Comparison of ENCODE assay signal across 8 mouse cellular contexts in the genomic region with DNA sequence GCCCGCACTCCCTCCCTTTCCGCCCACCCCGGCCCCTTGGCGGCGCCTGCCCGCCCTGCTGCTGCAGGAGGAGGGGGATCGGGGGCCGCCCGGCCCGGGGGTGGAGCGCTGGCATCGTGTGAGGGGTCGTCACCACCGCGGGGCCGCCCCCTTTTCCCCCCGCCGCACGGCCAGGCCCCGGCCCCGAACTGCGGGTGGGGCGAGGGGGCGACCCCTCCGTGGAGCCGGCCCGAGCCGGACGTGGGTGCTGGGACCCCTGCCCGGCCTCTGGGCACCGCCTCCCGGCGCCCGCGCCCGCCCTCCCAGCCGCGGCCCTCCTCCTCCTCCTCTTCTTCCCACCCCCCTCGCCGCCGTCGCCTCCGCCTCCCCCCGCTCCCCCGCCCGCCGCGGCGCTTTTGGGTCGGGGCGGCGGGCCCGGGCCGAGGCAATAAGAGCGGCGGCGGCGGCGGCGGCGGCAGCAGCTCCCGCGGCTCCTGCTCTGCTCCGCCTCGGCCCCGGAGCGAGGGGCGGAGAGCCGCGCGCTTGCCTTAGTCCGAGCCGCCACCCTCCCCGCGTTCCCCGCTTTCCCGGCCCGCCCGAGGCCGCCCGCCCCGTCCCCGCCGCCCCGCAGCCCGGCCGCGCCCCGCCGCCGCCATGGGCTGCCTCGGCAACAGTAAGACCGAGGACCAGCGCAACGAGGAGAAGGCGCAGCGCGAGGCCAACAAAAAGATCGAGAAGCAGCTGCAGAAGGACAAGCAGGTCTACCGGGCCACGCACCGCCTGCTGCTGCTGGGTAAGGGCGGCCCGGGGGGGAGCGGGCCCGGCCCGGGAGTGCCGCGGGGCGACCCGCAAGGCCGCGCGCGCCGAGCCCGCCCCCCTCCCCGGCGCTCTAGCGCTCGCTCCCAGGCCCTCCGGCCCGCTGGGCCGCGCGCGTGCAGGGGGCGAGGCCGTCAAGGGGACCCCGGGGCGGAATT. TPM values are rescaled to one million over a fixed set of nuclear protein-coding genes. Genes with fewer than 3 reads are reported as not detected.
A peak's percentile ranks its signal among the peaks of the same experiment; 100 is the strongest.
DNase-seq lines count a peak whose midpoint lies in the region; ATAC-seq and TF ChIP-seq lines count a peak whose summit lies in the region.

No protein-coding gene starts in this region.

- H3K4me2 ChIP-seq in heart, embryonic 11.5 days = peak overlapping the region; percentile 82
- H3K4me2 ChIP-seq in kidney, embryonic 16.5 days (replicated peaks; ENCODE audit: low read depth, low read length) = peak overlapping the region; percentile 60
- H3K4me2 ChIP-seq in liver, embryonic 14.5 days (ENCODE audit: low read depth) = peak overlapping the region; percentile 98
- H3K4me2 ChIP-seq in neural tube, embryonic 13.5 days = peak overlapping the region; percentile 71

- DNase-seq in A20 (ENCODE audit: low read depth, low spot score) = peak; percentile 90
- peak in 1 of 3 experiments; percentile 40 for DNase-seq in liver, embryonic 14.5 days (ENCODE audit: low read depth in 3 of 3, low spot score in 3 of 3)

- no peak for TF ChIP-seq CTCF in bone marrow, adult 2 months (IDR thresholded peaks at IDR 0.05; ENCODE audit: control insufficient read depth, insufficient read depth, low read length)
- no peak for TF ChIP-seq CTCF in embryonic fibroblast, embryonic 13.5 days (IDR thresholded peaks at IDR 0.05; ENCODE audit: borderline replicate concordance, insufficient read depth, low read length)
- no peak for TF ChIP-seq CTCF in liver, embryonic 14.5 days (IDR thresholded peaks at IDR 0.05; ENCODE audit: low read depth)
- no peak for TF ChIP-seq CTCF in testis, adult 2 months (IDR thresholded peaks at IDR 0.05; ENCODE audit: control insufficient read depth, insufficient read depth, insufficient replicate concordance, low read depth, low read length)

- peak; percentile 39; the same call in 1 of the 2 replicates for TF ChIP-seq POLR2A in bone marrow, adult 2 months (IDR thresholded peaks at IDR 0.05; ENCODE audit: borderline replicate concordance, control insufficient read depth, low read depth, low read length)
- peak; percentile 80 for TF ChIP-seq POLR2A in embryonic fibroblast, embryonic 13.5 days (IDR thresholded peaks at IDR 0.05; ENCODE audit: low read depth, low read length)
- TF ChIP-seq POLR2A in testis, adult 2 months (IDR thresholded peaks at IDR 0.05; ENCODE audit: control insufficient read depth, low read depth, low read length) = peak; percentile 32; the same call in 1 of the 2 replicates

- no peaks in the 10 kb centered on the region for H3K27me3 ChIP-seq in heart, embryonic 11.5 days (ENCODE audit: control insufficient read depth, insufficient read depth, low read length)
- H3K27me3 ChIP-seq in kidney, embryonic 16.5 days (ENCODE audit: insufficient read depth, low read length) = no peaks in the 10 kb centered on the region
- no peaks in the 10 kb centered on the region for H3K27me3 ChIP-seq in liver, embryonic 14.5 days (ENCODE audit: control insufficient read depth, insufficient read depth, low read length)
- H3K27me3 ChIP-seq in neural tube, embryonic 13.5 days = no peaks in the 10 kb centered on the region
- H3K27me3 ChIP-seq in testis, adult 2 months (ENCODE audit: control insufficient read depth, insufficient read depth, low read length) = no peaks in the 10 kb centered on the region; the same call in 1 of the 2 replicates

- H3K4me3 ChIP-seq in bone marrow, adult 2 months (replicated peaks; ENCODE audit: control insufficient read depth, low read depth, low read length) = peak overlapping the region; percentile 100
- peak overlapping the region; percentile 95 for H3K4me3 ChIP-seq in embryonic fibroblast, embryonic 13.5 days (ENCODE audit: insufficient read depth, low read length)
- H3K4me3 ChIP-seq in heart, embryonic 11.5 days (ENCODE audit: low read depth, low read length) = peak overlapping the region; percentile 97
- H3K4me3 ChIP-seq in kidney, embryonic 16.5 days (ENCODE audit: low read length) = peak overlapping the region; percentile 99
- peak overlapping the region; percentile 68 to 91 for H3K4me3 ChIP-seq in liver, embryonic 14.5 days (ENCODE audit: insufficient read depth in 1 of 2, low read depth in 2 of 2, low read length in 2 of 2)
- H3K4me3 ChIP-seq in neural tube, embryonic 13.5 days = peak overlapping the region; percentile 98
- H3K4me3 ChIP-seq in testis, adult 2 months (ENCODE audit: control insufficient read depth, low read depth, low read length) = peak overlapping the region; percentile 95

- H3K4me1 ChIP-seq in bone marrow, adult 2 months (ENCODE audit: control insufficient read depth, insufficient read depth, low read length) = peaks cover 2% of the 10 kb centered on the region
- peaks cover 5% of the 10 kb centered on the region for H3K4me1 ChIP-seq in embryonic fibroblast, embryonic 13.5 days (ENCODE audit: control insufficient read depth, insufficient read depth, low read length)
- H3K4me1 ChIP-seq in heart, embryonic 11.5 days (ENCODE audit: control insufficient read depth, insufficient read depth, low read length) = peaks cover 35% of the 10 kb centered on the region
- H3K4me1 ChIP-seq in kidney, embryonic 16.5 days (ENCODE audit: insufficient read depth, low read length) = peaks cover 44% of the 10 kb centered on the region
- peaks cover 21% of the 10 kb centered on the region in 2 experiments for H3K4me1 ChIP-seq in liver, embryonic 14.5 days (replicated peaks; ENCODE audit: control insufficient read depth in 2 of 2, insufficient read depth in 2 of 2, low read length in 1 of 2)
- peaks cover 55% of the 10 kb centered on the region for H3K4me1 ChIP-seq in neural tube, embryonic 13.5 days (replicated peaks)
- H3K4me1 ChIP-seq in testis, adult 2 months (ENCODE audit: control insufficient read depth, insufficient read depth, low read length) = peaks cover 15% of the 10 kb centered on the region

- peak overlapping the region; percentile 98 for H3K27ac ChIP-seq in bone marrow, adult 2 months (ENCODE audit: control insufficient read depth, insufficient read depth, low read depth, low read length, poor library complexity)
- peak overlapping the region; percentile 98 for H3K27ac ChIP-seq in embryonic fibroblast, embryonic 13.5 days (ENCODE audit: insufficient read depth, low read length)
- H3K27ac ChIP-seq in heart, embryonic 11.5 days (ENCODE audit: low read depth, low read length) = peak overlapping the region; percentile 100
- peak overlapping the region; percentile 99 for H3K27ac ChIP-seq in kidney, embryonic 16.5 days (ENCODE audit: low read length)
- peak overlapping the region; percentile 32 for H3K27ac ChIP-seq in liver, embryonic 14.5 days
- peak overlapping the region; percentile 100 for H3K27ac ChIP-seq in neural tube, embryonic 13.5 days (replicated peaks)
- H3K27ac ChIP-seq in testis, adult 2 months (ENCODE audit: control insufficient read depth, insufficient read depth, low read depth, low read length) = peak overlapping the region; percentile 85

- peak overlapping the region; percentile 100 for H3K9ac ChIP-seq in heart, embryonic 11.5 days (ENCODE audit: low read depth, low read length)
- peak overlapping the region; percentile 99 for H3K9ac ChIP-seq in kidney, embryonic 16.5 days (replicated peaks; ENCODE audit: low read length)
- H3K9ac ChIP-seq in liver, embryonic 14.5 days (replicated peaks) = peak overlapping the region; percentile 80
- peak overlapping the region; percentile 100 for H3K9ac ChIP-seq in neural tube, embryonic 13.5 days

- no peak for TF ChIP-seq EP300 in liver, embryonic 14.5 days (IDR thresholded peaks at IDR 0.05; ENCODE audit: low read depth)

- WGBS in bone marrow, adult 2 months = under 1% methylated on average over 108 of the region's 131 CpGs
- WGBS in heart, embryonic 11.5 days (ENCODE audit: insufficient replicate concordance) = under 1% methylated on average over 73 of the region's 131 CpGs
- under 1% methylated on average over 41 of the region's 131 CpGs for WGBS in kidney, embryonic 16.5 days
- WGBS in liver, embryonic 14.5 days (ENCODE audit: insufficient replicate concordance) = under 1% methylated on average over 82 of the region's 131 CpGs
- 2% methylated on average over 87 of the region's 131 CpGs for WGBS in neural tube, embryonic 13.5 days

- no peaks in the 10 kb centered on the region for H3K9me3 ChIP-seq in heart, embryonic 11.5 days (replicated peaks; ENCODE audit: control insufficient read depth, low read length)
- peaks cover 11% of the 10 kb centered on the region for H3K9me3 ChIP-seq in kidney, embryonic 16.5 days (ENCODE audit: low read length)
- no peaks in the 10 kb centered on the region for H3K9me3 ChIP-seq in liver, embryonic 14.5 days (ENCODE audit: control insufficient read depth, low read length)
- no peaks in the 10 kb centered on the region for H3K9me3 ChIP-seq in neural tube, embryonic 13.5 days

- peak; percentile 79 for ATAC-seq in heart, embryonic 11.5 days (replicated peaks; ENCODE audit: insufficient number of reproducible peaks, low FRiP score, low TSS enrichment)
- peak; percentile 89 for ATAC-seq in kidney, embryonic 16.5 days (ENCODE audit: low FRiP score, low TSS enrichment)
- ATAC-seq in liver, embryonic 14.5 days (ENCODE audit: insufficient read depth) = peak; percentile 61
- peak; percentile 76 for ATAC-seq in neural tube, embryonic 13.5 days (ENCODE audit: low read depth)

- H3K36me3 ChIP-seq in heart, embryonic 11.5 days (ENCODE audit: control insufficient read depth, insufficient read depth, low read length) = peaks cover 3% of the 10 kb centered on the region; the same call in 1 of the 2 replicates
- H3K36me3 ChIP-seq in kidney, embryonic 16.5 days (ENCODE audit: insufficient read depth, low read length) = peaks cover 9% of the 10 kb centered on the region; the same call in 1 of the 2 replicates
- H3K36me3 ChIP-seq in liver, embryonic 14.5 days (replicated peaks; ENCODE audit: control insufficient read depth, insufficient read depth, low read depth) = no peaks in the 10 kb centered on the region; the same call in none of the 2 replicates
- peaks cover 3% of the 10 kb centered on the region; the same call in 1 of the 2 replicates for H3K36me3 ChIP-seq in neural tube, embryonic 13.5 days
- no peaks in the 10 kb centered on the region for H3K36me3 ChIP-seq in testis, adult 2 months (ENCODE audit: control insufficient read depth, insufficient read depth, low read length)

RNA-seq across cellular contexts. Expression of a gene that starts 16.6 kb away (rescaled TPM):
- 0.66 TPM in 1 of 2 replicates, not detected in the other for polyA plus RNA-seq in bone marrow, adult 2 months (2011; ENCODE audit: insufficient read depth, insufficient read length, low replicate concordance, missing spikeins)
- 4.3 and 10.6 TPM in 2 replicates for polyA plus RNA-seq in embryonic fibroblast, embryonic 13.5 days (2011; ENCODE audit: insufficient read length, low read depth, missing spikeins)
- polyA plus RNA-seq in heart, embryonic 11.5 days (2014; fragmentation: Nextera tagmentation; extraction: Ambion mirVana) = 5.6 and 8.6 TPM in 2 replicates
- polyA plus RNA-seq in kidney, embryonic 16.5 days (2015; fragmentation: Nextera tagmentation; extraction: Ambion mirVana) = 18.2 and 28.2 TPM in 2 replicates
- polyA plus RNA-seq in liver, embryonic 14.5 days (2012; rRNA removed) = 0.14 and 0.74 TPM in 2 replicates
- 0.64 and 0.88 TPM in 2 replicates for polyA plus RNA-seq in liver, embryonic 14.5 days (2014; fragmentation: Nextera tagmentation; extraction: Ambion mirVana)
- 14.3 and 28.0 TPM in 2 replicates for polyA plus RNA-seq in neural tube, embryonic 13.5 days (2015; fragmentation: Nextera tagmentation; extraction: Ambion mirVana)
- not detected in 2 replicates for polyA plus RNA-seq in testis, adult 2 months (2012; rRNA removed)

RNA-seq across cellular contexts. Expression of a gene that starts 45.8 kb away (rescaled TPM):
- polyA plus RNA-seq in bone marrow, adult 2 months (2011; ENCODE audit: insufficient read depth, insufficient read length, low replicate concordance, missing spikeins) = 159 and 173 TPM in 2 replicates
- 1,063 and 1,076 TPM in 2 replicates for polyA plus RNA-seq in embryonic fibroblast, embryonic 13.5 days (2011; ENCODE audit: insufficient read length, low read depth, missing spikeins)
- 1,095 and 1,127 TPM in 2 replicates for polyA plus RNA-seq in heart, embryonic 11.5 days (2014; fragmentation: Nextera tagmentation; extraction: Ambion mirVana)
- 743 and 1,325 TPM in 2 replicates for polyA plus RNA-seq in kidney, embryonic 16.5 days (2015; fragmentation: Nextera tagmentation; extraction: Ambion mirVana)
- polyA plus RNA-seq in liver, embryonic 14.5 days (2012; rRNA removed) = 231 and 302 TPM in 2 replicates
- polyA plus RNA-seq in liver, embryonic 14.5 days (2014; fragmentation: Nextera tagmentation; extraction: Ambion mirVana) = 286 and 331 TPM in 2 replicates
- polyA plus RNA-seq in neural tube, embryonic 13.5 days (2015; fragmentation: Nextera tagmentation; extraction: Ambion mirVana) = 1,617 and 1,631 TPM in 2 replicates
- polyA plus RNA-seq in testis, adult 2 months (2012; rRNA removed) = 139 and 161 TPM in 2 replicates

Comparison
In these comparisons a context has a peak if more than half of its experiments do, and no peak if none do; other contexts are left out.
1. H3K27ac ChIP-seq: peak in every context shown above with its lines; median percentile 100 in heart, embryonic 11.5 days; 100 in neural tube, embryonic 13.5 days; 99 in kidney, embryonic 16.5 days; 98 in bone marrow, adult 2 months; 98 in embryonic fibroblast, embryonic 13.5 days; 85 in testis, adult 2 months; 32 in liver, embryonic 14.5 days.